ENCODE assay signal across 9 mouse cellular contexts in genomic region chr1:72182930-72183499, GRCm38 (mm10). TPM values are rescaled to one million over a fixed set of nuclear protein-coding genes. Genes with fewer than 3 reads are reported as not detected.
A peak's percentile ranks its signal among the peaks of the same experiment; 100 is the strongest.
DNase-seq lines count a peak whose midpoint lies in the region; ATAC-seq and TF ChIP-seq lines count a peak whose summit lies in the region.
"Had no signal": no experiment of that assay in that cellular context is flagged by ENCODE, and none has a peak within 500 bp of the region (broad histone marks: within the 10 kb centered on the region; RNA-seq: fewer than 3 reads in every experiment).

No protein-coding gene starts in this region.

- H3K4me3 ChIP-seq in forebrain, embryonic 15.5 days: no peak overlapping the region
- peak overlapping the region; percentile 17; the same call in 1 of the 2 replicates for H3K4me3 ChIP-seq in intestine, postnatal 0 days (ENCODE audit: low read depth, low read length)

- H3K27me3 ChIP-seq in forebrain, embryonic 15.5 days: no peaks in the 10 kb centered on the region
- no peaks in the 10 kb centered on the region for H3K27me3 ChIP-seq in intestine, postnatal 0 days (replicated peaks; ENCODE audit: control insufficient read depth, insufficient read depth, low read length)

- DNase-seq in heart, adult 11 months: peak; percentile 93
- no peak for DNase-seq in heart, postnatal 25 days (ENCODE audit: low spot score)
- peak; percentile 40 to 65 for DNase-seq in lung, adult 18-20 months
- DNase-seq in retina, postnatal 7 days (ENCODE audit: low read depth, low spot score): peak; percentile 30
- DNase-seq in left cerebral cortex, postnatal 10 days (ENCODE audit: extremely low spot score in 1 of 2, low spot score in 2 of 2): no peak
- no peak for DNase-seq in frontal cortex, postnatal 36 days (ENCODE audit: low spot score in 2 of 2)

- peak; percentile 48 for TF ChIP-seq CTCF in intestine, postnatal 0 days (IDR thresholded peaks at IDR 0.05; ENCODE audit: low read depth)

- intact Hi-C loops in heart, postnatal 25 days (cut with DNase I): no loop called here
- intact Hi-C loops in left cerebral cortex, postnatal 10 days (cut with DNase I): no loop called here

- ATAC-seq in forebrain, embryonic 15.5 days (replicated peaks): peak; percentile 33; the same call in 1 of the 2 replicates
- peak; percentile 60 for ATAC-seq in intestine, postnatal 0 days

- H3K9me3 ChIP-seq in forebrain, embryonic 15.5 days: no peaks in the 10 kb centered on the region
- no peaks in the 10 kb centered on the region for H3K9me3 ChIP-seq in intestine, postnatal 0 days (ENCODE audit: control insufficient read depth)
- H3K9me3 ChIP-seq: G1E had no signal

- WGBS in forebrain, embryonic 15.5 days: 7% methylated on average over 13 of the region's 13 CpGs
- WGBS in intestine, postnatal 0 days: 7% methylated on average over 13 of the region's 13 CpGs

- H3K4me2 ChIP-seq in forebrain, embryonic 15.5 days (replicated peaks): peak overlapping the region; percentile 26
- peak overlapping the region; percentile 56 for H3K4me2 ChIP-seq in intestine, postnatal 0 days (replicated peaks; ENCODE audit: low read depth)

- no peaks in the 10 kb centered on the region for H3K36me3 ChIP-seq in forebrain, embryonic 15.5 days
- H3K36me3 ChIP-seq in intestine, postnatal 0 days (ENCODE audit: control insufficient read depth, insufficient read depth): no peaks in the 10 kb centered on the region; the same call in 1 of the 2 replicates
- H3K36me3 ChIP-seq: G1E had no signal

- no peak overlapping the region for H3K27ac ChIP-seq in forebrain, embryonic 15.5 days (replicated peaks)
- peak overlapping the region; percentile 46; the same call in 1 of the 2 replicates for H3K27ac ChIP-seq in intestine, postnatal 0 days (ENCODE audit: low read depth, low read length)

- H3K9ac ChIP-seq in forebrain, embryonic 15.5 days (replicated peaks): no peak overlapping the region
- H3K9ac ChIP-seq in intestine, postnatal 0 days (ENCODE audit: low read depth, low read length): no peak overlapping the region

- peaks cover 8% of the 10 kb centered on the region; the same call in 1 of the 2 replicates for H3K4me1 ChIP-seq in forebrain, embryonic 15.5 days
- no peaks in the 10 kb centered on the region for H3K4me1 ChIP-seq in intestine, postnatal 0 days (replicated peaks; ENCODE audit: control insufficient read depth, insufficient read depth, low read length)

RNA-seq across cellular contexts. Expression of gene Mreg, which starts 29.1 kb away (rescaled TPM):
- total RNA-seq in heart, postnatal 25 days (2021): 10 to 100 TPM; 25.0 to 30.7 TPM
- 0.94 and 1.4 TPM in 2 replicates for polyA plus RNA-seq in forebrain, embryonic 15.5 days (2015; fragmentation: Nextera tagmentation; extraction: Ambion mirVana)
- 26.6 and 37.7 TPM in 2 replicates for polyA plus RNA-seq in intestine, postnatal 0 days (2015; fragmentation: Nextera tagmentation; extraction: Ambion mirVana)
- 1 to 10 TPM; 1.6 to 2.2 TPM for total RNA-seq in left cerebral cortex, postnatal 10 days (2021)
- polyA plus RNA-seq: G1E had no signal

Comparison
In these comparisons a context has a peak if more than half of its experiments do, and no peak if none do; other contexts are left out.
1. DNase-seq: peak in heart, adult 11 months (single experiment), lung, adult 18-20 months (2 of 2) and retina, postnatal 7 days (single experiment); none in heart, postnatal 25 days (single experiment), left cerebral cortex, postnatal 10 days (0 of 2) and frontal cortex, postnatal 36 days (0 of 2).
2. RNA of gene Mreg, which starts 29.1 kb away (total RNA-seq): 25.0 to 30.7 TPM in heart, postnatal 25 days; 1.6 to 2.2 TPM in left cerebral cortex, postnatal 10 days; every median in the first group is over 4 times any median in the second.